Mouse (Mus musculus) embryonic facial prominence, embryonic 12.5 days (tissue): ENCODE measurements around the gene Hgd. TPM values are rescaled to one million over a fixed set of nuclear protein-coding genes. Genes with fewer than 3 reads are reported as not detected.

Source experiments
- ATAC-seq: fragments of 200-750 bp; cut with Nextera tagmentation; 2 replicates; pipeline ENCODE4 v1.8.0; 2017; ENCODE audit not compliant: insufficient number of reproducible peaks, insufficient read depth, low FRiP score, low TSS enrichment
- H3K27ac ChIP-seq: fragments of 300-500 bp; sonication (generic); 2 replicates; pipeline ENCODE4 v1.5.1; 2016; ENCODE audit warnings: mild to moderate bottlenecking
- H3K27me3 ChIP-seq: fragments of 300-500 bp; sonication (generic); 2 replicates; pipeline ENCODE4 v1.6.1; 2016; ENCODE audit warnings: mild to moderate bottlenecking, moderate library complexity
- H3K36me3 ChIP-seq: fragments of 300-500 bp; sonication (generic); 2 replicates; pipeline ENCODE4 v1.6.1; 2016; ENCODE audit warnings: mild to moderate bottlenecking
- H3K4me1 ChIP-seq: fragments of 300-500 bp; sonication (generic); 2 replicates; pipeline ENCODE4 v1.6.1; 2016
- H3K4me2 ChIP-seq: fragments of 300-500 bp; sonication (generic); replicated peaks from 2 replicates; pipeline ENCODE4 v1.6.1; 2016; ENCODE audit warnings: mild to moderate bottlenecking, moderate library complexity
- H3K4me3 ChIP-seq: fragments of 300-500 bp; sonication (generic); 2 replicates; pipeline ENCODE4 v1.5.1; 2016; ENCODE audit warnings: mild to moderate bottlenecking
- H3K9ac ChIP-seq: fragments of 300-500 bp; sonication (generic); 2 replicates; pipeline ENCODE4 v1.6.1; 2016; ENCODE audit warnings: mild to moderate bottlenecking, moderate library complexity
- H3K9me3 ChIP-seq: fragments of 300-500 bp; sonication (generic); 2 replicates; pipeline ENCODE4 v1.6.1; 2016; ENCODE audit warnings: mild to moderate bottlenecking, moderate library complexity
- WGBS: fragments of 180-500 bp; shearing (Covaris S2); methylation state at CpG from one replicate; pipeline ENCODE4 v1.1.7; 2016; 5-methylcytosine and 5-hydroxymethylcytosine counted together
- polyA plus RNA-seq: library from polyadenylated mRNA; unstranded; fragments of >200 nt; fragmentation: Nextera tagmentation; extraction: Ambion mirVana; gene quantifications from 2 replicates; pipeline ENCODE4 v1.2.1, GENCODE M21; 2016

Hgd gene
- polyA plus RNA-seq, 1 experiment from 2014 or later = 0.22 TPM

DNA sequence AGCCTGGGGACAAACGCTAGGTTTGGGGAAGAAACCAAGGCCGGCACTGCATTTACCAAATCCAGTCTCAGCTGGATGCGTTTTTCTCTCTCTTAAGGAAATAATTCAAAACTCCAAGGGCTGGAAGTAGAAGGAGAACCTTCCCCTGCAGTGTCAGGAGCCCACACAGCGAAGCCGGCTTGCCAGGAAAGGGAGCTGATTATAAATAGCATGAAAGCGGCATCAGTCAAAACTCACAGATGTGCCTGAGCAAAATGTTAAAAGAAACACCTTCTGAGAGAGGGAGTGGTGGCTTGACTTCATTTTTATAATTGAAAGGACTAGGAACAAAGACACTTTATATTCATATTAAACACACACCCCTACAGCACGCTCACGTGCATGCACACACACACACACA, 30.4 kb downstream of the Hgd start:
- Histone ChIP-seq H3K9ac (no peak overlapping the region), H3K36me3 (no peaks in the 10 kb centered on the region), H3K27ac (no peak overlapping the region), H3K4me1 (no peaks in the 10 kb centered on the region), H3K4me2 (no peak overlapping the region), H3K9me3 (no peaks in the 10 kb centered on the region), H3K27me3 (no peaks in the 10 kb centered on the region), H3K4me3 (no peak overlapping the region)
- WGBS = 70% methylated on average over 8 of the region's 8 CpGs
- ATAC-seq = no peak

DNA sequence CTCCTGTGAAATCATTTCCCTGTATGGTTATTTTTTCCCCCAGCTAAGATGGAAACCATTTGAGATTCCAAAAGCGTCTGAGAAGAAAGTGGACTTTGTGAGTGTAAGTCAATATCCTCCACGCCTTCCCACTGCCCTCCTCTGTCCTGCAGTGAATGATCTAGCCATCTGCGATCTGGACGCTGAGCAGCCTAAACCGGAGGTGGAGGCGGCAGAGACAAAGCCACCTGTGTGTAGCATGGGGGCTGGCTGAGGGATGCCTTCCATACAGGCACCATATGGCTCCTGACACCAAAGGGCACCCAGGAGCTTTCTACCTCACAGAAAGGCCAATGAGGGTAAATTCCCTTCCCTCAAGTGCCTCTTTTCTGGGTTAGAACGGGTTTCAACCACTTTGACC, 31.1 kb downstream of the Hgd start:
- H3K4me1 ChIP-seq = no peaks in the 10 kb centered on the region
- no peak overlapping the region for H3K27ac ChIP-seq
- no peaks in the 10 kb centered on the region for H3K9me3 ChIP-seq
- H3K36me3 ChIP-seq = no peaks in the 10 kb centered on the region
- H3K4me2 ChIP-seq = no peak overlapping the region
- H3K27me3 ChIP-seq = no peaks in the 10 kb centered on the region
- no peak overlapping the region for H3K9ac ChIP-seq
- WGBS = 38% methylated on average over 7 of the region's 7 CpGs
- no peak overlapping the region for H3K4me3 ChIP-seq
- no peak for ATAC-seq

DNA sequence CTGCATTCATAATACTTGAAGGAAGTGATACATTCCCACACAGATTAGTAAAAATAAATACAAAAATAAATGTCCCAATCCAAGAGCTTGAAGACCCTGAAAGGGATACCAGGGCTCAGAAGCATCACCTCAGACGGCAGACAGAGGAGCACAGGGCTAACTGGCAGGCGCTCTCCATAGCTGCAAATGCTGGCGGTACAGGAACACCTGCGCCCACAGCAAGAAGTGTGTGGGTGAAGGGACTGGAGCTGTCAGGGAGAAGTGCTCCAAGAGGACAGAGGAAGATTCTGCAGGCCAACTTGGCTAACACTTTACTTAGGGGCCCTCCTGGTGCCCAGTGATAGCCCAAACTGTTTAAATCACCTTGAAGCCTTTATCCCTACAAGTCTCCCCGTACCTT, 32.1 kb downstream of the Hgd start:
- Histone ChIP-seq H3K36me3 (no peaks in the 10 kb centered on the region), H3K27me3 (no peaks in the 10 kb centered on the region), H3K4me3 (no peak overlapping the region), H3K9me3 (no peaks in the 10 kb centered on the region), H3K27ac (no peak overlapping the region), H3K4me1 (no peaks in the 10 kb centered on the region), H3K9ac (no peak overlapping the region), H3K4me2 (no peak overlapping the region)
- 84% methylated on average over 5 of the region's 5 CpGs for WGBS
- ATAC-seq = no peak

DNA sequence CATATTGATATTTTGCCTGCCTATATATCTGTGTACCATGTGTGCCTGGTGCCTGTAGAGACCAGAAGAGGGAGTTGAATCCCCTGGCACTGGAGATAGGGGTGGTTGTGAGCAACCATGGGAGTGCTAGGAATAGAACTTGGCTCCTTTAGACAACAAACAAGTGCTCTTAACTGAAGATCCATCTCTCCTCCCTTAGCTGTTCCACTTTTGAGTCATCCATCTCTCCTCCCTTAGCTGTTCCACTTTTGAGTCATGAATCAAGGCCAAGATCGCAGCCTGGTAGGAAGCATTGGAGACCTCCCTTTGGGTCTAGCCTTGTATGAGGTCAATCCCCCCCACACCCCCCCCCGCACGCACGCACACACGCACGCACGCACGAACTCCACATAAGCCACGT, 34.6 kb downstream of the Hgd start:
- H3K27ac ChIP-seq = no peak overlapping the region
- H3K4me1 ChIP-seq = peaks cover 5% of the 10 kb centered on the region; the same call in 1 of the 2 replicates
- H3K4me3 ChIP-seq = no peak overlapping the region
- H3K9ac ChIP-seq = no peak overlapping the region
- H3K27me3 ChIP-seq = no peaks in the 10 kb centered on the region
- no peaks in the 10 kb centered on the region for H3K9me3 ChIP-seq
- WGBS = 95% methylated on average over 9 of the region's 9 CpGs
- H3K36me3 ChIP-seq = no peaks in the 10 kb centered on the region
- no peak for ATAC-seq
- no peak overlapping the region for H3K4me2 ChIP-seq

DNA sequence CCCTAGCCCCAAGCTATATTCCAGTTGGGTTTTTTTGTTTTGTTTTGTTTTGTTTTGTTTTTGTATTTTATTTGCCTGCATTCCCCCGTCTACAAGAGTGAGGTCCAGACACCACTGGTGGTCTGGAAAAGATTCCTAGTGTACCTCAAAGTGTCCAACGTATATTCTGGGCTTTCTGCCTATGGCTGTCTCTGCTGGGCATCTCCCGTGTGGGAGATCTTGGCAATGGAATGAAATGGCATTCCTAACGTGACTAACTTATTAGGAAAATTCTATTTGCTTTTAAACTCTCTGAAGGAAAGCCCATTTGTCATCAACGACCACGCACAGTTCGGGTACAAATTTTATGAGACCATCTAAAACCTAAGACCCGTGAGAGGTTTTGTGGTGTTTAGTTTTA, 35.5 kb downstream of the Hgd start:
- WGBS = 74% methylated on average over 8 of the region's 8 CpGs
- Histone ChIP-seq H3K4me2 (no peak overlapping the region), H3K27ac (no peak overlapping the region), H3K4me3 (no peak overlapping the region), H3K27me3 (no peaks in the 10 kb centered on the region), H3K36me3 (no peaks in the 10 kb centered on the region), H3K4me1 (peaks cover 5% of the 10 kb centered on the region; the same call in 1 of the 2 replicates), H3K9ac (no peak overlapping the region), H3K9me3 (no peaks in the 10 kb centered on the region)
- ATAC-seq = no peak

DNA sequence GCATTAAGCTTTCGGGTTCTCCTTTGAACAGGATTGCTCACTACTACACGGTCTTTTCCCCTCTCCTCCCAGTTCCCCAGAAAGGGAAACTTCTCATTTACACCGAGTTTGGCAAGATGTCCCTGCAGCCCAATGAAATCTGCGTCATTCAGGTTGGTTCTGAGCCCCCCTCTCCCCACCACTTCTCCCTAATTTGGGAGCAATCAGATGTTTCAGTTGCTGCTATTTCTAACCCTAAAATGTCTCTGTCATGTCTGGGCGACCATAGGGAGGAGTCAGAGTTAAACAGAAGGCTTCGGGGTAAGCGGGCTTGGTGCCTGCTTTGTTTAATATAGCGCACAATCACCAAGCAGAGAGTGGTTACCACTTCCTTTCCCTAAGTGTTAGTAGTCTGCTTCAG, 36.2 kb downstream of the Hgd start:
- WGBS = 75% methylated on average over 8 of the region's 8 CpGs
- H3K4me2 ChIP-seq = no peak overlapping the region
- H3K9ac ChIP-seq = no peak overlapping the region
- H3K27ac ChIP-seq = no peak overlapping the region
- H3K36me3 ChIP-seq = no peaks in the 10 kb centered on the region
- no peak for ATAC-seq
- no peaks in the 10 kb centered on the region for H3K9me3 ChIP-seq
- no peaks in the 10 kb centered on the region for H3K27me3 ChIP-seq
- H3K4me1 ChIP-seq = peaks cover 5% of the 10 kb centered on the region; the same call in 1 of the 2 replicates
- no peak overlapping the region for H3K4me3 ChIP-seq

DNA sequence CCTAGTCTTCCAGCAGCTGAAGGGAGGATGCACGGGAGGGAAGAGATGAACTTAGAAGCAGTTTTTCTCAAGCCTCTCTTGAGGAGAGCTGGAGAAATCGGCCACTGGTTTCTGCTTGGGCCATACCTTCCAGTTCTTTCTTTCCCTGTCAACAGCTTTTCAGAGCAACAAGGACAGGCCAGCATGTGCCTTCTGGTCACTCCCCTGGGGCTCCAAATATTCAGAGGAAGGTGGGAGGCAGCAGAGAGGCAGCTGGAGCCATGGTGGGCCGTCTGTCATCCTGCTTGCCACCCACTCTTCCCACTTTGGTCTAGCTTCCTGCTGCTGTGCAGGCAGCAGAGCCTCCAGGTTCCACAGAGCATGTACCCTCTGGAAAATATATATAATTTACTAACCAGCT, 37.7 kb downstream of the Hgd start:
- Histone ChIP-seq H3K9me3 (no peaks in the 10 kb centered on the region), H3K4me3 (no peak overlapping the region), H3K9ac (no peak overlapping the region), H3K36me3 (no peaks in the 10 kb centered on the region), H3K4me1 (peaks cover 5% of the 10 kb centered on the region; the same call in 1 of the 2 replicates), H3K4me2 (no peak overlapping the region), H3K27ac (0 out of 2 replicates have a peak overlapping the region, but pooled peaks have one; percentile 19), H3K27me3 (no peaks in the 10 kb centered on the region)
- 26% methylated on average over 3 of the region's 3 CpGs for WGBS
- ATAC-seq = no peak

DNA sequence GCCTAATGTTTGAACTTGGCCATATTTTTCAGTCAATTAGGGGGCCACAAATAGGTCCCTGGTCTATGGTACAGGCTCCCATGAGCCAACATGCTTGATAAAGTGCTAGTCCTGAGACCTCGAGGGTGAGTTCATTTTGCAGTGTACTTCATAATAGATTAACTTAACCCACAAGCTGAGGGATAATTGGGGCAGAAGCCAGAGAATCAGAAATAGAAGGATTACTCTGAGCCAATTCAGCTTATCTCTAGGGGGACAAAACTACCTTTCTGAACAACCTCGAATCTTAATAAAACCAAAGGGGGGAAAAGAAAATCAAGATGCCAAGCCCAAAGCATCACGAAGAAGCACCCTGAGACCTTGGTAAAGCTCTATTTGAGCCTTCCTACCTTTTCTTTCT, 42.5 kb downstream of the Hgd start:
- Histone ChIP-seq H3K9me3 (no peaks in the 10 kb centered on the region), H3K4me3 (no peak overlapping the region), H3K4me2 (no peak overlapping the region), H3K27me3 (no peaks in the 10 kb centered on the region), H3K36me3 (no peaks in the 10 kb centered on the region), H3K27ac (no peak overlapping the region), H3K9ac (no peak overlapping the region), H3K4me1 (peaks cover 5% of the 10 kb centered on the region; the same call in 1 of the 2 replicates)
- 72% methylated on average over 3 of the region's 3 CpGs for WGBS
- ATAC-seq = no peak

DNA sequence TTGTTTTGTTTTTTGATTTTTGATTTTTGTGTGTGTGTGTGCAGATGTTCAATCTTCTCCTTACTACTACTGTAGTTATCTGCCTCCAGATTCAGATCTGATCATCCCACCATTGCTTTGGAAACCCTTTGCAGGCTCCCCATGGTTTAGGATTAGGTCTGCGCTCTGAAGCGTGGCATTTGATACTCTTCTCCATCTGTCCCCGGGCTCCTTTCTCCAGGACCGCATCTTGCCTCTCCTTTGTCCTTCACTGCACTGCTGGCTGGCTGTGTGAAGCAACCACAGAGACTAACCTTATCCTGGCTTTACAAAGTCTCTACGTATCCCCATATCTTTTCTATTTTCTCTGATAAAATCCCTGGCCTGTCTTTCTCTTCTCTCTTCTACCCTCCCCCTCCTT, 43.0 kb downstream of the Hgd start:
- ATAC-seq = no peak
- H3K27me3 ChIP-seq = no peaks in the 10 kb centered on the region
- H3K4me1 ChIP-seq = no peaks in the 10 kb centered on the region
- no peak overlapping the region for H3K9ac ChIP-seq
- H3K9me3 ChIP-seq = no peaks in the 10 kb centered on the region
- no peak overlapping the region for H3K4me2 ChIP-seq
- no peak overlapping the region for H3K27ac ChIP-seq
- H3K36me3 ChIP-seq = no peaks in the 10 kb centered on the region
- no peak overlapping the region for H3K4me3 ChIP-seq
- 47% methylated on average over 5 of the region's 5 CpGs for WGBS

DNA sequence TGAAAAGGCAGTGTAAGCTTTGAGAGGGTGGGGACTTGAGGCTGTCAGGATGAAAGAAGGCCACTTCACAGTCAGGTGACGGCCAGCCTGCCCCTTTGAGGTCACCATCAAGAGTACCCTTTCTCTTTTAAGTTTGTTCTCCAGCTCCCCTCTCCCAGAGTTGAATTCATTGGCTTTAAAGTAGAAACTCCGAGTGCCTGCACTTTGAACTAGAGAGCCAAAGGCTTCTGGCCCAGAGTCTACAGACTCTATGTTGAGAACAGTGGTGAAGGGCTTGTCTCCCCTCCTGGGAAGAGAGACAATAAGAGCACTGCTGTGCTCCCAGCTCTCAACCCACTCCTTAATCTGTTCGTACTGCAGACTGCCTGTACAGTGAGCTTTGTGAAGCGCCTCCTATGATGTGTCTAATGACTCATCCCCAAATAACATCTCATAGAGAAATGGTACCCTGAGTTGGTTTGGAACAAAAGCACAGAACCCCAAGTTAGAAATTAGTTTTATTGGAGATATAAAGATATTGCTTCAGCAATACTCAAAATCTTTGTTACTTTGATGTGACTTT, 46.5 kb downstream of the Hgd start:
- Histone ChIP-seq H3K4me3 (no peak overlapping the region), H3K9ac (no peak overlapping the region), H3K27ac (no peak overlapping the region), H3K27me3 (no peaks in the 10 kb centered on the region), H3K4me1 (no peaks in the 10 kb centered on the region), H3K9me3 (no peaks in the 10 kb centered on the region), H3K36me3 (no peaks in the 10 kb centered on the region), H3K4me2 (no peak overlapping the region)
- WGBS = 67% methylated on average over 4 of the region's 4 CpGs
- no peak for ATAC-seq

DNA sequence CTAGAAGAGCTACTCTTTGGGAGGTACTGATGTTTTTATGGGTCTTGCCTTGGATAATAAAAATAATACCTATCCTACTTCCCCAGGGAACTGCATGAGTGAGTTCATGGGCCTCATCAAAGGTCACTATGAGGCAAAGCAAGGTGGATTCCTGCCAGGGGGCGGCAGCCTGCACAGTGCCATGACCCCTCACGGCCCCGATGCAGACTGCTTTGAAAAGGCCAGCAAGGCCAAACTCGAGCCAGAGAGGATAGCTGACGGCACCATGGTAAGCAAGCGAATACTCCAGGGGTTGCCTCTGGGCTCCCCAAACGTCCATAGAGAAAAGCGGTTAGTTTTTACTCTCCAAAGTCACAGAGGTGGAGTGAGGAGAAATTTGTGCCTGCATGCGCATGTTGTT, 48.4 kb downstream of the Hgd start:
- 68% methylated on average over 9 of the region's 9 CpGs for WGBS
- Histone ChIP-seq H3K4me1 (no peaks in the 10 kb centered on the region), H3K9me3 (no peaks in the 10 kb centered on the region), H3K27ac (no peak overlapping the region), H3K4me2 (no peak overlapping the region), H3K27me3 (no peaks in the 10 kb centered on the region), H3K9ac (no peak overlapping the region), H3K4me3 (no peak overlapping the region), H3K36me3 (no peaks in the 10 kb centered on the region)
- no peak for ATAC-seq

DNA sequence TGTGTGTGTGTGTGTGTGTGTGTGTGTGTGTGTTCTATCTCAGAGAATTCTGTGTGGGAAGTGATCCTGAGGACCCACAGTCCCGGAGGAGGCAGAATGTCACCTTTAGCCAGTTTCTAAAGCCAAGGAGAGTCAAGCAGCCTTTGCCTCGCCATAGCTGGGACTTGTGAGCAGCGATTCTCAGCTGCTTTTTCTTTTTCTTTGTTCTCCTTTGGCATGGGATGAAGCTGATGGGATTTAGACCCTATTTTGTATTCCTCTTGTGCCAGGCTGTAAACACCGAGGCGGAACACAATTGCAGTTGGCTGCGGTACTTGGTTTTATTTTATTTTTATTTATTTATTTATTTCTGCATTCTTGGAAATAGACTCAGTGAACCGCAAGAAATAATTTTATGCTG, 49.1 kb downstream of the Hgd start:
- no peaks in the 10 kb centered on the region for H3K36me3 ChIP-seq
- no peak overlapping the region for H3K27ac ChIP-seq
- H3K4me3 ChIP-seq = no peak overlapping the region
- H3K4me2 ChIP-seq = no peak overlapping the region
- ATAC-seq = no peak
- no peaks in the 10 kb centered on the region for H3K27me3 ChIP-seq
- no peaks in the 10 kb centered on the region for H3K9me3 ChIP-seq
- 88% methylated on average over 7 of the region's 7 CpGs for WGBS
- H3K9ac ChIP-seq = no peak overlapping the region
- no peaks in the 10 kb centered on the region for H3K4me1 ChIP-seq

DNA sequence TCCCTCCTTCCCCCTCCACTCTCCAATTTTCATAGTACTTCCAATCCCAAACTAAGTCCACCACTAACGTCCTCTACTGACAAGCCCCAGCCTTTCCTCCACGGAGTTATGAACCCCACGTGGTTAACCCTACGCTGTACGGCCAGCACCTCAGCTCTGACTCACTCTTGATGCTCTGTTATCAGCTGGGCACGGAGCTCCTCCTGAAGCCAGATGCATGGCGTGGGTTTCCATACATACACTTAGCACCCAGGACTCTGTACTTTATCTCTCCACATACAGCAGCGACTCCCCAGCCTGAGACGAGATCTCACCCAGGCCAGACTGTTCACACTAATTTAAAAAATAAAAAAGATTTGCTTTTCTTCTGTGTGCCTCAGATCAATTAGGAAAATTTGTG, 54.6 kb downstream of the Hgd start:
- H3K36me3 ChIP-seq = no peaks in the 10 kb centered on the region
- H3K9ac ChIP-seq = no peak overlapping the region
- no peaks in the 10 kb centered on the region for H3K4me1 ChIP-seq
- no peak overlapping the region for H3K4me2 ChIP-seq
- no peak overlapping the region for H3K27ac ChIP-seq
- ATAC-seq = no peak
- 64% methylated on average over 9 of the region's 9 CpGs for WGBS
- no peaks in the 10 kb centered on the region for H3K9me3 ChIP-seq
- H3K27me3 ChIP-seq = no peaks in the 10 kb centered on the region
- no peak overlapping the region for H3K4me3 ChIP-seq
